Mouse (Mus musculus): ENCODE data around the gene Arrdc5. TPM values are rescaled to one million over a fixed set of nuclear protein-coding genes. Genes with fewer than 3 reads are reported as not detected.

Gene Arrdc5
- polyA plus RNA-seq, 1 experiment = not detected

DNA sequence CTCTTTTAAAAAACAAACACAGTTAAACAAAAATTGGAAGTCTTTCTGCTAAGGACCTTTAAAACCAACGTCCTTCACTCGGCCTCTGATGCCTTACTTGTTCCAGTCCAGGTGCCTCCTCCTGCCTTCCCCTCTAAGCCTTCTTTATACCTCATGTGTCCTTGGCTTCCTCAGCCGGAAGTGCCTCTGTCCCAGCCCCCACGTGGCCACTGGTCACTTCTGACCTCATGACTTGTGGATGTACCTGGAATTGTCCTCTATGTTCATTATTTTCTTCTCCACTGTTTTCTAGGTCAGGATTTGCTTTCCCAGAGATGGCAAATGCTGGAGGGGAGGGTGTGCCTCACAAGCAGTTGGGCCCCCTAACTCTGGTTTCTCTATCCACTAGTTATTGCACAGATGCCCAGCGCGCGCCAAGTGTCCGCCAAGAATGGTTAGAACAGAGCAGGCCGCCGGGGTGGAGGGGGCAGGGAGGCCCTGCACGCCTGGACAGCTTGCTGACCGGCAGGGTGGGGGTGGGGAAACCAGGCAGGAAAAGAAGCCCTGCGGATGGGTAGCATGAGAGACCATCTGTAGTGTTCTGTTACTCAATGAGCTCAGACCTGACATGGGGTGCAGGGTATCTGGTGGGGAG is 2.4 kb upstream of the Arrdc5 start:
- Histone ChIP-seq H3K4me1 (ENCODE audit: control insufficient read depth, insufficient read depth, low read length) (peaks cover 2% of the 10 kb centered on the region), H3K9ac (ENCODE audit: low read depth, poor library complexity, severe bottlenecking) (peak overlapping the region; percentile 78), H3K27me3 (ENCODE audit: control insufficient read depth, insufficient read depth, low read length, poor library complexity, severe bottlenecking) (no peaks in the 10 kb centered on the region), H3K4me3 (ENCODE audit: low read depth, low read length) (peak overlapping the region; percentile 36), H3K36me3 (ENCODE audit: control insufficient read depth, insufficient read depth, low read length, poor library complexity, severe bottlenecking) (peaks cover 19% of the 10 kb centered on the region), H3K27ac (ENCODE audit: insufficient read depth, low read length) (peak overlapping the region; percentile 83), H3K9me3 (replicated peaks; ENCODE audit: control insufficient read depth, insufficient read depth, low read length, poor library complexity, severe bottlenecking) (no peaks in the 10 kb centered on the region)
- TF ChIP-seq CTCF (IDR thresholded peaks at IDR 0.05; ENCODE audit: low read depth, low read length) (no peak), EP300 (IDR thresholded peaks at IDR 0.05; ENCODE audit: insufficient read depth, low read depth, low read length) (no peak), POLR2A (IDR thresholded peaks at IDR 0.05; ENCODE audit: insufficient read depth, low read length) (no peak)

DNA sequence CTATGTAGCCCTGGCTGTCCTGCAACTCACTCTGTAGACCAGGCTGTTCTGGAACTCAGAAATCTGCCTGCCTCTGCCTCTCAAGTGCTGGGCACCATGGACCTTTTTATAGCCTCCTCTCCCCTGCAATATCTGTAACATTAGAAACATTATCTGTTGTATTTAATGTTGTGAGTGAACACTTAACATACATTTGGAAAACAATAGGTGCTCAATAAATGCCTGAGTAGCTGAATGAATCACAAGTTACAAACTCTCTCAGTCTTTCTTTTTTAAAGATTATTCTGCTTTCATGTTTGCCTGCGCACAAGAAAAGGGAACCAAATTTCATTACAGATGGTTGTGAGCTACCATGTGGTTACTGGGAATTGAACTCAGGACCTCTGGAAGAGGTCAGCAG is 1.8 kb downstream of the Arrdc5 start:
- H3K27ac ChIP-seq (ENCODE audit: insufficient read depth, low read length) = no peak overlapping the region
- no peak for TF ChIP-seq POLR2A (IDR thresholded peaks at IDR 0.05; ENCODE audit: insufficient read depth, low read length)
- TF ChIP-seq CTCF (IDR thresholded peaks at IDR 0.05; ENCODE audit: low read depth, low read length) = no peak
- no peak for TF ChIP-seq EP300 (IDR thresholded peaks at IDR 0.05; ENCODE audit: insufficient read depth, low read depth, low read length)
- no peaks in the 10 kb centered on the region for H3K9me3 ChIP-seq (replicated peaks; ENCODE audit: control insufficient read depth, insufficient read depth, low read length, poor library complexity, severe bottlenecking)
- H3K36me3 ChIP-seq (ENCODE audit: control insufficient read depth, insufficient read depth, low read length, poor library complexity, severe bottlenecking) = no peaks in the 10 kb centered on the region
- H3K4me3 ChIP-seq (ENCODE audit: low read depth, low read length) = no peak overlapping the region
- H3K9ac ChIP-seq (ENCODE audit: low read depth, poor library complexity, severe bottlenecking) = no peak overlapping the region
- no peaks in the 10 kb centered on the region for H3K27me3 ChIP-seq (ENCODE audit: control insufficient read depth, insufficient read depth, low read length, poor library complexity, severe bottlenecking)
- peaks cover 2% of the 10 kb centered on the region for H3K4me1 ChIP-seq (ENCODE audit: control insufficient read depth, insufficient read depth, low read length)

DNA sequence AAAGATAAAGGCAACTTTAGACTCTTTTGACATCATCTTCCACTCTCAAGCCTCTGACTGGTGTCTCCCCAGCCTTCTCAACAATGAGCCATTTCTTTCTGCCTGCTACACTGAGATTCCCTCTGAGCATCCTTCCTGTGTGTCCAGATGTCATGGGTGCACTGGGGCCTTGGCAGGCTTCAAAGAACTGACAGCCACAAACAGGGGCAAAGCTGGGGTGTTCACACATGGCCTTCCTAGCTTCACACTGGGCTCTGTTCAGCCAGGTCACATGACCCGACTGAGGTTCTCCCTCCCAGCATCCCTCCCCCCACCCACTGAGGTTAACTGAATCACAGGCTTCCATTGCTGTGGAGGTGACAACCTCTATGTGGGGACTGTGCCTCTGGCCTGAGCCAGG is 3.9 kb downstream of the Arrdc5 start:
- H3K4me3 ChIP-seq (ENCODE audit: low read depth, low read length) = no peak overlapping the region
- no peaks in the 10 kb centered on the region for H3K36me3 ChIP-seq (ENCODE audit: control insufficient read depth, insufficient read depth, low read length, poor library complexity, severe bottlenecking)
- H3K9ac ChIP-seq (ENCODE audit: low read depth, poor library complexity, severe bottlenecking) = no peak overlapping the region
- no peak overlapping the region for H3K27ac ChIP-seq (ENCODE audit: insufficient read depth, low read length)
- H3K27me3 ChIP-seq (ENCODE audit: control insufficient read depth, insufficient read depth, low read length, poor library complexity, severe bottlenecking) = no peaks in the 10 kb centered on the region
- H3K4me1 ChIP-seq (ENCODE audit: control insufficient read depth, insufficient read depth, low read length) = peaks cover 9% of the 10 kb centered on the region
- no peaks in the 10 kb centered on the region for H3K9me3 ChIP-seq (replicated peaks; ENCODE audit: control insufficient read depth, insufficient read depth, low read length, poor library complexity, severe bottlenecking)
- TF ChIP-seq EP300 (IDR thresholded peaks at IDR 0.05; ENCODE audit: insufficient read depth, low read depth, low read length) = no peak
- TF ChIP-seq POLR2A (IDR thresholded peaks at IDR 0.05; ENCODE audit: insufficient read depth, low read length) = no peak

DNA sequence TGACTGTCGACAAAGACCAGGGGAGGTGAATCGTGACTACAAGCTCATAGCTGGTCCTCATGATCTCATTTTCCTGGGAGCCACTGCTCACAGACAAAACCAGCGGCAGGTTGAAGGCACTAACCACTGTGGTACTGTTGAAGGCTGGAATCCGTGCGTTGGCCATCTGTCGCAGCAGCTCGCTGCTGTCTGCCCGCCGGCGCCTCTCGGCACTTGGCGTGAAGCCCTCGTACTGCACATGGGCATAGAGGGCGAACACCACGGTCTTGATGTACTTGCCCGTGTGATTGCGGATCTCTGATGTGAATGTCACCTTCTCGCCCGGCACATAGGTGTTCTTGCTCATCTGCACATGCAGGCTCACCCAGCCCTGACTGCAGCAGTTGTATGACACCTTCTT is 5.8 kb downstream of the Arrdc5 start:
- H3K4me3 ChIP-seq (ENCODE audit: low read depth, low read length) = no peak overlapping the region
- TF ChIP-seq EP300 (IDR thresholded peaks at IDR 0.05; ENCODE audit: insufficient read depth, low read depth, low read length) (no peak), CTCF (IDR thresholded peaks at IDR 0.05; ENCODE audit: low read depth, low read length) (no peak), POLR2A (IDR thresholded peaks at IDR 0.05; ENCODE audit: insufficient read depth, low read length) (no peak)
- peaks cover 9% of the 10 kb centered on the region for H3K4me1 ChIP-seq (ENCODE audit: control insufficient read depth, insufficient read depth, low read length)
- H3K27me3 ChIP-seq (ENCODE audit: control insufficient read depth, insufficient read depth, low read length, poor library complexity, severe bottlenecking) = no peaks in the 10 kb centered on the region
- H3K9me3 ChIP-seq (replicated peaks; ENCODE audit: control insufficient read depth, insufficient read depth, low read length, poor library complexity, severe bottlenecking) = no peaks in the 10 kb centered on the region
- no peak overlapping the region for H3K27ac ChIP-seq (ENCODE audit: insufficient read depth, low read length)
- no peak overlapping the region for H3K9ac ChIP-seq (ENCODE audit: low read depth, poor library complexity, severe bottlenecking)
- no peaks in the 10 kb centered on the region for H3K36me3 ChIP-seq (ENCODE audit: control insufficient read depth, insufficient read depth, low read length, poor library complexity, severe bottlenecking)

DNA sequence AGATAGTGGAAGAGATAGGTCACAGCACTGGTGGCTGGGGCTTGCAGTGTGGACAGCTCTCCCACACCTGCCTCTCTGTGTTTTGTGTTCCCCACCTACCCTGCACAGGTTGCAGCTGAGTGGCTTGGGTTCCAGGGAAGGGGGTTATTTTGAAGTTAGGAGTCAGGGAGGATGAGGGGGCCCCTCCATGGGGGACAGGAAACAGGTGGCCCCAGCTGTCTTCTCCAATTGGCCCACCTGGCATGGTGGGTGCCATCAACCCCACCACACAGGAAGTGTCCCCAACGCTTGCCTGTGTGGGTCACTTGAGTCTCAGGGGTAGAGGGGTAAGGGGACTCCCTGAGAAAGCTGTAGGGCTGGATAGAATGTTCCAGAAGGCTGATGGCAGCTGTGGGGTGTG is 6.8 kb downstream of the Arrdc5 start:
- peaks cover 9% of the 10 kb centered on the region for H3K4me1 ChIP-seq (ENCODE audit: control insufficient read depth, insufficient read depth, low read length)
- no peaks in the 10 kb centered on the region for H3K9me3 ChIP-seq (replicated peaks; ENCODE audit: control insufficient read depth, insufficient read depth, low read length, poor library complexity, severe bottlenecking)
- TF ChIP-seq EP300 (IDR thresholded peaks at IDR 0.05; ENCODE audit: insufficient read depth, low read depth, low read length) (no peak), POLR2A (IDR thresholded peaks at IDR 0.05; ENCODE audit: insufficient read depth, low read length) (no peak), CTCF (IDR thresholded peaks at IDR 0.05; ENCODE audit: low read depth, low read length) (no peak)
- no peak overlapping the region for H3K9ac ChIP-seq (ENCODE audit: low read depth, poor library complexity, severe bottlenecking)
- H3K4me3 ChIP-seq (ENCODE audit: low read depth, low read length) = no peak overlapping the region
- H3K27ac ChIP-seq (ENCODE audit: insufficient read depth, low read length) = no peak overlapping the region
- no peaks in the 10 kb centered on the region for H3K27me3 ChIP-seq (ENCODE audit: control insufficient read depth, insufficient read depth, low read length, poor library complexity, severe bottlenecking)
- no peaks in the 10 kb centered on the region for H3K36me3 ChIP-seq (ENCODE audit: control insufficient read depth, insufficient read depth, low read length, poor library complexity, severe bottlenecking)

DNA sequence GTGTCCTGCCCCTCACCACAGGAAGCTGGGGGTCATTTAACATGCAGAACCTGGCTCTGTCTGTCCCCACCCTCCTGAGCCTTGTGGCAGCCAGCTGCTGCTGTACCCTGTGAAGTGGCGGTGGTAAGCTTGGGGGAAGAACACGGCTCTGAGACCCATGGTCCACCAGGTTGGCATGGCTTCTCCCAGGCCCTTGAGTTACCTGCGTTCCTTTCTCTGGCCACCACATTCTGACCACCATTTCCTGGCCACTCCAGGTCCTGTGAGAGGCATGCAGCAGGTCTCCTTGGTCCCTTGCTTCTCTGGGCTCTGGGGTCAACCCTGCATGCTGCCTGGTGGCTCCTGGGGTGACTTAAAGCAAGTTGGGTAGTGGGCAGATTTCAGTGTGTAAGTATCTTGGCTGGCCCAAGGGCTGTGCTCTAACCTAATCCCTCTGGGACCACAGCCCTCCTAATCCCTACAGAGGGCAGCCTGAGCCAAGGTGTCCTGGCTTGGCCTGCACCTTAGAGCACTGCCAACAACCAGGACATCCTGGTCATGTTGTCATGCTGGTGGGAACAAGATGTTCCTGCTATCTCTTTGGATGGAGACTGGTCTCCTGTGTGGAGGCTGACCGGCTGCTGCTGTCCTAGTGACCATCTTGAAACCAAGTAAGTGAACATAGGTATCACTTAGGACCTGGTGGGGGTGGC is 7.4 kb downstream of the Arrdc5 start, which contains the start of gene Plin3:
Gene Plin3, minus strand, starts transcription at position 343 of the 692 bp plus-strand sequence.
- Histone ChIP-seq H3K9ac (ENCODE audit: low read depth, poor library complexity, severe bottlenecking) (peak within 1 kb of the TSS; percentile 65), H3K9me3 (replicated peaks; ENCODE audit: control insufficient read depth, insufficient read depth, low read length, poor library complexity, severe bottlenecking) (no peaks in the 10 kb centered on the region), H3K27me3 (ENCODE audit: control insufficient read depth, insufficient read depth, low read length, poor library complexity, severe bottlenecking) (no peaks in the 10 kb centered on the region), H3K36me3 (ENCODE audit: control insufficient read depth, insufficient read depth, low read length, poor library complexity, severe bottlenecking) (no peaks in the 10 kb centered on the region), H3K27ac (ENCODE audit: insufficient read depth, low read length) (peak within 1 kb of the TSS; percentile 86; the same call in 1 of the 2 replicates), H3K4me1 (ENCODE audit: control insufficient read depth, insufficient read depth, low read length) (peaks cover 9% of the 10 kb centered on the region), H3K4me3 (ENCODE audit: low read depth, low read length) (no peak within 1 kb of the TSS)
- TF ChIP-seq CTCF (IDR thresholded peaks at IDR 0.05; ENCODE audit: low read depth, low read length) (no peak), EP300 (IDR thresholded peaks at IDR 0.05; ENCODE audit: insufficient read depth, low read depth, low read length) (no peak), POLR2A (IDR thresholded peaks at IDR 0.05; ENCODE audit: insufficient read depth, low read length) (no peak)

Data from ES-Bruce4 (cell line).